Mouse (Mus musculus): ENCODE measurements around the gene Runx1. TPM values are rescaled to one million over a fixed set of nuclear protein-coding genes. Genes with fewer than 3 reads are reported as not detected.

The Runx1 gene
- polyA plus RNA-seq, 1 experiment from 2014 or later: 3.0 TPM

DNA sequence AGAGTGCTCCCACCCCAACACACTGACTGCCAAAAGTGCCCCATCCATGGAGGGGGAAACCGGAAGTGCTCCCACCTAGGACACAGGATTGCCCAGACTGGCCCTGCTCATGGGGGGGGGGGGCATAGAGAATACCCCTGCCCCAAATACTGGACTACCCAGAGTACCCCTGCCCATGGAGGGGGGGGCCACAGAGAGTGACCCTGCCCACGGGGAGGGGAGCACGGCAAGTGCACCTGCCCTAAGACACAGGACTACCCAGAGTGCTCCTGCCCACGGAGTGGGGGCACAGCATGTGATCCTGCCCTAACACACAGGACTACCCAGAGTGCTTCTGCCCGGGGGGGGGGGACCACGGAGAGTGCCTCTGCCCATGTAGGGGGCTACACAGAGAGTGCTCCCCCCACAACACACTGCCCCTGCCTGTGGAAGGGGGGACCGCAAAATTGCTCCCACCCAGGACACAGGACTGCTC is 219.4 kb downstream of the Runx1 start:
- Histone ChIP-seq H3K27ac (replicated peaks) (peak overlapping the region; percentile 73; the same call in 1 of the 2 replicates), H3K36me3 (replicated peaks) (no peaks in the 10 kb centered on the region), H3K9me3 (no peaks in the 10 kb centered on the region), H3K4me1 (peaks cover 51% of the 10 kb centered on the region), H3K4me3 (no peak overlapping the region), H3K27me3 (replicated peaks; ENCODE audit: low read depth, poor library complexity, severe bottlenecking) (peaks cover 81% of the 10 kb centered on the region)
- DNase-seq (ENCODE audit: low spot score): no peak
- 86% methylated on average over 7 of the region's 7 CpGs for WGBS

DNA sequence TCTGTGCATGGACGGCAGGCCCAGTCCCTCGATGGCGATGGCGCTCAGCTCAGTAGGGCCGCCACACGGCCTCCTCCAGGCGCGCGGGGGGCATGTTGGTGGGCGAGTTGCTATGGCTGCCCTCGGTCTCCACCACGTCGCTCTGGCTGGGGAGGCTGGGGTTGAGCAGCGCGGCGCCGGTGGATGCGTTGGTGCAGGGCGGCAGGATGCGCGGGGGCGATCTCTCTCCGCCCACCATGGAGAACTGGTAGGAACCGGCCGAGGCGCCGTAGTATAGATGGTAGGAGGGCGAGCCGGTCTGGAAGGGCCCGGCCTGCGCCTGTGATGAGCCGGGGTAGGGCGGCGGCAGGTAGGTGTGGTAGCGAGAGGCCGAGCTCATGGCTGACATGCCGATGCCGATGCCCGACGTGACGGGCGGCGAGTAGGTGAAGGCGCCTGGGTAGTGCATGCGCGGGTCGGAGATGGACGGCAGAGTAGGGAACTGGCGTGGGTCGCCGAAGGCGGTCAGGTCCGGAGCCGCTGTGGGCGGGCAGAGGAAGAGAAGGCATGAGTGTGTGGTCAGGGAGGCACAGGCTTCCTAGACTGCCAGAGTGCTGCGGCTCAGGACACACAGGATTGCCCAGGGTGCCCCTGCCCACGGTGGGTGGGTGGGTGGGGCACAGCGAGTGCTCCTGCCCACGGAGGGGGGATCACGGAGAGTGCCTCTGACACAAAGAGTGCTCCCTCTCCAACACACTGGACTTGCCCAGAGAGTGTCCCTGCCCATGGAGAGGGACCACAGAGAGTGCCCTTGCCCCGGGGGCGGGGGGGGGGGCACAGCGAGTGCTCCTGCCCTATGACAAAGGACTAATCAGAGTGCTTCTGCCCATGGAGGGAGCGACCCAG is 220.1 kb downstream of the Runx1 start:
- peak; percentile 71 for DNase-seq (ENCODE audit: low spot score)
- H3K27me3 ChIP-seq (replicated peaks; ENCODE audit: low read depth, poor library complexity, severe bottlenecking): peaks cover 79% of the 10 kb centered on the region
- WGBS: 12% methylated on average over 64 of the region's 64 CpGs
- H3K36me3 ChIP-seq (replicated peaks): no peaks in the 10 kb centered on the region
- H3K4me3 ChIP-seq: peak overlapping the region; percentile 56
- H3K4me1 ChIP-seq: peaks cover 46% of the 10 kb centered on the region
- H3K27ac ChIP-seq (replicated peaks): peak overlapping the region; percentile 73; the same call in 1 of the 2 replicates
- H3K9me3 ChIP-seq: no peaks in the 10 kb centered on the region

DNA sequence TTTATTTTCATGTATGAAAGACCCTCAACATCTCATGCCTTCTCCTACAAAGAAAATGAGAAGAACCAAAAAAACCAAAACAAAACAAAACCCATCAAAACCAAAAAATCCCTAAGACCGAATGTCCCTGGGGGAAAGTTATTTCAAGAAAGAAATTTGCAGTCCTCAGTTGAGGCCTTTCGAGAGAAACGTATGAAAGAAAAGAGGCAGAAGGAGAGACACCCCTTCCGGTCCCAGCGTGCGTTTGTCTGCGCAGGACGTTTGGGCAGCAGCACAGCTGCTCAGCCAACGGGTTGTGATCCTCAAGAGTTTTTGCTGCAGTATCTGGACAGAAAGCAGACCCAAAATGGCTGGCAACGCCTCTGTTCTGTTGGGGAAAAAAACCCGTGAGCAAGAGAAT is 223.4 kb downstream of the Runx1 start:
- H3K4me3 ChIP-seq: no peak overlapping the region
- no peaks in the 10 kb centered on the region for H3K36me3 ChIP-seq (replicated peaks)
- DNase-seq (ENCODE audit: low spot score): no peak
- peaks cover 23% of the 10 kb centered on the region for H3K4me1 ChIP-seq
- no peak overlapping the region for H3K27ac ChIP-seq (replicated peaks)
- no peaks in the 10 kb centered on the region for H3K9me3 ChIP-seq
- 78% methylated on average over 11 of the region's 11 CpGs for WGBS
- H3K27me3 ChIP-seq (replicated peaks; ENCODE audit: low read depth, poor library complexity, severe bottlenecking): peaks cover 80% of the 10 kb centered on the region

DNA sequence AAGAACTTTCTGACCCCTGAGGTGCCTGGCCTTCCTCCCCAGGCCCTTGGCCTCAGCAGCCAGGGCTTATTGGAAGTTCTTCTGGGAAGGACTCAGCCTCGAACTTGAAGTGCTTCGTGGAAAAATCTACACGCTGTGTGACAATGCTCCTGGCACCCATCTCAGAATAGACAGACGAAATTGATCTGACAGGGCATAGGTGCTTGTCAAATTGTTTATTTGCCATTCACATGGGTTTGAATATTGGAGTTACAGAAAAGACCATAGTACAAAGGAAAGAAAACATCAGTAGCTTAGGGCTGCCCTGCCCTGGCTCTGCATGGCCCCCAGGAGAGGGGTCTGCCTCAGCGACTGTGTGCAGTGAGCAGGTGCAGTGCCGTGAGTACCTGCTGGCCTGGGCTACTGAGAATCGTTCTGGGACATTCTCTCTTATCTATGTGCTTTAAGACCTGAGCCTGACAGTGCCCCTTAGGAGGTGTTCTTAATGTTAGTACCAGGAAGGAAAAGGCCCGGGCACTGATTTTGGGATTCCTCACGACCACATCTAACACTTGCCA is 224.6 kb downstream of the Runx1 start:
- Histone ChIP-seq H3K27me3 (replicated peaks; ENCODE audit: low read depth, poor library complexity, severe bottlenecking) (peaks cover 79% of the 10 kb centered on the region), H3K4me1 (peaks cover 21% of the 10 kb centered on the region), H3K27ac (replicated peaks) (no peak overlapping the region), H3K4me3 (no peak overlapping the region), H3K36me3 (replicated peaks) (no peaks in the 10 kb centered on the region), H3K9me3 (no peaks in the 10 kb centered on the region)
- WGBS: 82% methylated on average over 9 of the region's 9 CpGs
- no peak for DNase-seq (ENCODE audit: low spot score)

DNA sequence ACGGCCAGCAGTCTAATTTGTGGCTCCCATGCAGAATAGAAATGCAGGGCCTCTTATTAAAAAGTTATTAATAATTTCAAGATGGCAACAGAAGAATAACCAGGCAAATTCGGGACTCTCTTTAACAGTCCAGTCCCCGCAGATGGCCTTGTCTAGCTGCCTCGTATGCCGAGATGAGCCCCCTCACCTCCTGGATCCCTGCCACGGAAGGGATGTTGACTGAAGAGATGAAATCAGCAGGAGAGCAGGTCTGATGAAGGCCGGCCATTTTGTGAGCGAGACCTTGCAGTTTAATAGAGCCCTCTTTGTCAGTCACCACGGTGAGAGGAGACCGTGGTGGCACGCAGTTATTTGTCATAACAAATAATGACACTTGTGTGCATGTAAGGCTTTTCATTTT is 226.5 kb downstream of the Runx1 start:
- Histone ChIP-seq H3K4me1 (peaks cover 10% of the 10 kb centered on the region), H3K27ac (replicated peaks) (no peak overlapping the region), H3K27me3 (replicated peaks; ENCODE audit: low read depth, poor library complexity, severe bottlenecking) (peaks cover 79% of the 10 kb centered on the region), H3K4me3 (no peak overlapping the region), H3K36me3 (replicated peaks) (no peaks in the 10 kb centered on the region), H3K9me3 (no peaks in the 10 kb centered on the region)
- 83% methylated on average over 11 of the region's 11 CpGs for WGBS
- DNase-seq (ENCODE audit: low spot score): no peak

DNA sequence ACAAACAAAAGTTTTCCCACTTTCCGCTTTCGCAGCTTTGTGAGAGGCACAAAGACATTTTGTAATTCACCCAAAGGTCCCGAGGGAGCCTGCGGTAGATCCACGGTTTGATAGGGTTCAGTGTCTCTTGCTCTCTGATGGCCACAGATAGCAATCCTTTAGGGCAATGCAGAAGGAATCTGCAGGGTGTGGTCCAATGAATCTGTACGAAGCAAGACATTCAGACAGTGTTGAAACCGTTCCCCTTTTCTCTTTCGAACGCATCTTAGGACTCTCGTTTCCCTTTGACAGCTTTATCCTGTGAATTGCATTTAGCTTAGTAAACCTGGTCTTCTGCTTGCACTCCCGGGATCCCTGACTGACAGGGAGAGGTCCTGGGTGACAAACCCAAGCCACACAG is 228.3 kb downstream of the Runx1 start:
- H3K9me3 ChIP-seq: no peaks in the 10 kb centered on the region
- H3K4me1 ChIP-seq: peaks cover 10% of the 10 kb centered on the region
- no peak overlapping the region for H3K4me3 ChIP-seq
- 58% methylated on average over 11 of the region's 11 CpGs for WGBS
- H3K36me3 ChIP-seq (replicated peaks): no peaks in the 10 kb centered on the region
- peaks cover 67% of the 10 kb centered on the region for H3K27me3 ChIP-seq (replicated peaks; ENCODE audit: low read depth, poor library complexity, severe bottlenecking)
- no peak for DNase-seq (ENCODE audit: low spot score)
- H3K27ac ChIP-seq (replicated peaks): no peak overlapping the region

DNA sequence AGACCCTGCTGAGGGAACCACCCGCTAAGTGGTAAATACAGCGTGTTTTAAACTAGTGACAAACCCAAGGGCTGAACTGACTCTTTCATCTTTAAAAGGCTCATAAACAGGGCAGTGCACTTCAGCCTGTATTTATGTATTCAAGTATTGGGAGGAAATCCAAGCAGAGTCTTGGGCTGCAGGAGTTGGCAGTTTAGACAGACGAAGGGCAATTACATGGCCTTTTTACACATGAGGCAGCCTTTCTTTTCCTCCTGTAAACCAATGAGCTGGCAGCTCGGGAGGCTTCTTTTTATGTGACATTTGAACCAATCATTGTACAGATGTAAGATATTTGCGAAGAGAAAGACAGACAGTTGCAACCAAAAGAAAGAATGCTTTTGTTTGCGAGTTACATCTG is 233.7 kb downstream of the Runx1 start:
- H3K27me3 ChIP-seq (replicated peaks; ENCODE audit: low read depth, poor library complexity, severe bottlenecking): peaks cover 28% of the 10 kb centered on the region
- DNase-seq (ENCODE audit: low spot score): no peak
- H3K4me3 ChIP-seq: no peak overlapping the region
- no peaks in the 10 kb centered on the region for H3K9me3 ChIP-seq
- no peak overlapping the region for H3K27ac ChIP-seq (replicated peaks)
- 75% methylated on average over 6 of the region's 6 CpGs for WGBS
- H3K36me3 ChIP-seq (replicated peaks): no peaks in the 10 kb centered on the region
- peaks cover 9% of the 10 kb centered on the region for H3K4me1 ChIP-seq

DNA sequence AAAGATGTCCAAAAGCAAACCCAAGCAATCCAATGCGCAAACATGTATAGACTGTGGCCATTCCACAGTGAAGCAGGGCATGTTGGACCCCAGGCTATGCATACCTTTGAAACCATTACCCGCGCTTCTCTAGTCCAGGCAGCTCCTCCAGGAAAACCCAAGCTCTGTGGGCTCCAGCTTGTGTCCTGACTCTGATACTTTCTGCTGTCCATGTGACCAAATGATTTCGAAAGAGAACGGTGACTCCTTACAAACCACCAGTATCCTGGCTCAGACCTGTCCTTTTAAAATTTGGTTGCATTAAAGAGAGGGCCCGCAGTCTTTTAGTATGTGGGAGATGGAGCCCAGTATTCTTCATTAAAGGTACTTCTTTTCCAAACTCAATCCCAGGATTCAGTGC is 234.2 kb downstream of the Runx1 start:
- 94% methylated on average over 6 of the region's 6 CpGs for WGBS
- Histone ChIP-seq H3K9me3 (no peaks in the 10 kb centered on the region), H3K27me3 (replicated peaks; ENCODE audit: low read depth, poor library complexity, severe bottlenecking) (peaks cover 24% of the 10 kb centered on the region), H3K4me3 (no peak overlapping the region), H3K27ac (replicated peaks) (no peak overlapping the region), H3K4me1 (peaks cover 8% of the 10 kb centered on the region; the same call in 1 of the 2 replicates), H3K36me3 (replicated peaks) (no peaks in the 10 kb centered on the region)
- no peak for DNase-seq (ENCODE audit: low spot score)

DNA sequence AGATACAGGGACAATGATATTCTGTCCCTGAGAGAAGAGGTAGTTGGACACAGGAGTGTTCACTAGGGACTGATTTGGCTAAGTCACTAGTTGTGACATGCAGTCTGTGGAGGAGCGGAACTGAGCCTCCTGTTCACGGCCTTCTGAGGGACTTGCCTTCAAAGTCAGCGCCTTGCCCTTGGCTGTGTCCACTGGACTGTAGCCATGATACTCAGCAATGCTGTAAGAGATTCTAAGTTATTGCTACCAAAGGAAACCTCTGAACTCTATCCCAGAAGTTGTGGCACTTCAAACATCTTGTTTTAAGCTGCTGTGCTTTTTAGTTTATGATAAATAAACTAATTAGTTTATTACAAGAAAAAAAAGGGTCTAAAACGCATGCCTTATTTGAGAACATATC is 238.1 kb downstream of the Runx1 start:
- 84% methylated on average over 4 of the region's 4 CpGs for WGBS
- H3K36me3 ChIP-seq (replicated peaks): no peaks in the 10 kb centered on the region
- no peak for DNase-seq (ENCODE audit: low spot score)
- 0 out of 2 replicates have a peak, but pooled peaks cover 5% of the 10 kb centered on the region for H3K27me3 ChIP-seq (replicated peaks; ENCODE audit: low read depth, poor library complexity, severe bottlenecking)
- no peak overlapping the region for H3K27ac ChIP-seq (replicated peaks)
- H3K4me1 ChIP-seq: peaks cover 8% of the 10 kb centered on the region; the same call in 1 of the 2 replicates
- H3K4me3 ChIP-seq: no peak overlapping the region
- no peaks in the 10 kb centered on the region for H3K9me3 ChIP-seq

DNA sequence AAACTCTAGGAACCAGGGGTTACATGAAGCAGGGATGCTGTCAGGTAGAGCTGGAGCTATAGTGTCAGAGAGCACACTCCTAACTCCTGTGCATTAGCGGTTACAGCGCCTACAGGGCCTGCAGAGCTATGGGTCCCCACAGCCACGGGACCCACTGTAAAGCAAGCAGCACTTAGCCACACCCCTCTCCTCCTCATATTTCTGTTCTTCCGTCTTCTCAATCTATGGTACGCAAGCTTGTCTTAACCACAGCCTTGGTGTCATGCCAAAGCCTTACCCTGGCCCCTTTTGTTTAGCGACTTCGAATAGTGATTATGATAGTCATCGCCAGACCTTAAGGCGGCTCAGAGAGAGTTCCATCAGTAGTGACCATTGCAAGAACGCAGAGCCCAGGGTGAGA is 244.2 kb downstream of the Runx1 start:
- DNase-seq (ENCODE audit: low spot score): no peak
- Histone ChIP-seq H3K4me1 (peaks cover 17% of the 10 kb centered on the region), H3K4me3 (no peak overlapping the region), H3K9me3 (no peaks in the 10 kb centered on the region), H3K36me3 (replicated peaks) (no peaks in the 10 kb centered on the region), H3K27ac (replicated peaks) (no peak overlapping the region; the same call in 1 of the 2 replicates), H3K27me3 (replicated peaks; ENCODE audit: low read depth, poor library complexity, severe bottlenecking) (0 out of 2 replicates have a peak, but pooled peaks cover 5% of the 10 kb centered on the region)
- WGBS: 90% methylated on average over 10 of the region's 10 CpGs

DNA sequence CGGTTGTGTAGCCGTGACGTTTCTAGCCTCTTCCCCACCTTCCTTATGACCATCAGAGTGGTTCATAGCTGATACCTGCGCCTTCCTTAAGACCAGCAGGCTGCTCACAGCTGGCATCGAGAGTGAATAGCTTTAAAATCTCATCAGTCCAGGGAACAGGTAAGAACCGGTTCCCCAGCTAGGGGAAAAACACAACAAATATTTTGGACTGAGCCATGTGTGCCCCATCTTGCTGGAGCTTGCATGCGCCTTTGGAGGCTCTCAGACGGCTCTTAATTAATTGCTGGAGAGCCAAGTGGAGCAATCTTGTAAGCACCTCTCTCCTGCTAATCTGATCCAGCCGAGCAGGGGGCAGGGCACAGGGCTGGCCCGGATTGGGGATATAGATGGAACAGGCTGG is 245.0 kb downstream of the Runx1 start:
- H3K27me3 ChIP-seq (replicated peaks; ENCODE audit: low read depth, poor library complexity, severe bottlenecking): 0 out of 2 replicates have a peak, but pooled peaks cover 5% of the 10 kb centered on the region
- no peak overlapping the region for H3K27ac ChIP-seq (replicated peaks)
- no peak overlapping the region for H3K4me3 ChIP-seq
- no peaks in the 10 kb centered on the region for H3K9me3 ChIP-seq
- DNase-seq (ENCODE audit: low spot score): no peak
- peaks cover 20% of the 10 kb centered on the region for H3K4me1 ChIP-seq
- no peaks in the 10 kb centered on the region for H3K36me3 ChIP-seq (replicated peaks)
- WGBS: 73% methylated on average over 10 of the region's 10 CpGs

DNA sequence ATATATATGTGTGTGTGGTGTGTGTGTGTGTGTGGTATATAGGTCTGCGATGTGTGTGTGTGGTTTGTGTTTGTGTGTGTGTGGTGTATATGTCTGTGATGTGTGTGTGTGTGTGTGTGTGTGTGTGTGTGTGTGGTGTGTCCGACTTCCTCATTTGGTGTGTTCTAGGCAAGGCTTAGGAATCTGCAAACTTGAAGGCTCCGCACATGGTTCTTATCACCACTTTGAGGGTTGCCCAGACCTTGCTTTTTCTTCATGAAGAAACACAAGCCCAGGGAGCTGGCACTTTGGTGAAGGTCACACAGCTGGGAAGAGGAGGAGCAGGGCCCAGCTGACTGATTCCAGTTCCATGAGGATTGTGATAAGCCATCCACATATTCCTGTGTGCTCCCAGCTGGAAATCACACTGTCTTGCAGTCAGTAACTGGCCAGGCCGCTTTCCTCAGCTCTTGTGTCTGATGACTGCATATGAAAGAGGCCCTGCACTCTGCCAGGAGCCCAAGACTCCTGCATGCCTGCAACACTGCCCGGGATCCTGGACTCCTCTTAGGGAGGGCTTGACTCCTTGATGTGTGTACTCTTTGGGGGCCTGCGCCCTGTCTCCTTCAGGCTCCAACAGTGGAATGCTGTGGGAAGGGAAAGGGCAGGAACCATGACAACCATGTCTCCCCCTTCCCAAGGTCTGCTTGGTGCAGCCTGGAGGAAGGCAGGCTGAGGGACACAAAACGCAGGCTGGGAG is 246.9 kb downstream of the Runx1 start:
- WGBS: 74% methylated on average over 7 of the region's 7 CpGs
- peaks cover 23% of the 10 kb centered on the region for H3K4me1 ChIP-seq
- no peak for DNase-seq (ENCODE audit: low spot score)
- H3K27ac ChIP-seq (replicated peaks): no peak overlapping the region
- no peaks in the 10 kb centered on the region for H3K9me3 ChIP-seq
- no peaks in the 10 kb centered on the region for H3K36me3 ChIP-seq (replicated peaks)
- H3K27me3 ChIP-seq (replicated peaks; ENCODE audit: low read depth, poor library complexity, severe bottlenecking): no peaks in the 10 kb centered on the region
- H3K4me3 ChIP-seq: no peak overlapping the region
